In the genomic region with DNA sequence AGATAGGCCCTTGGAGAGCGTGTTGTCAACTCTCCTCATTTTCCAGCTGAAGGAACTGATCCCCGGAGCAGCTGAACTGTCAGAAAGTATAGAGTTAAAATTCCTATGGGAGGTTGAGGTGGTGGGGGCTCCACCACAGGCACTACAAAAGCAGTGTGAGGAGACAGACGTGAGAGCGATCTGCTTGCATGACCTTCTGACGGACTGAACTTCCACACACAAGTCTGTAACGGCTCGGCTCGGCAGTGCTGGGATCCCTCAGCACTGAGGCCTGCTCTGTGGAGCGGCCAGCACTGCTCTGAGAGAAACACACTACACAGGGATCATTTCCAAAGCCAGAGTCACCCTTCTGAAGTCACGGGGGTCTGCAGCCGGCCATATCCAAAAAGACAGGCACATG, we compare ENCODE assay signal across 13 mouse cellular contexts.
DNase-seq lines count a peak whose midpoint lies in the region; ATAC-seq lines count a peak whose summit lies in the region.
"Had no signal": no experiment of that assay in that cellular context is flagged by ENCODE, and none has a peak within 500 bp of the region (broad histone marks: within the 10 kb centered on the region; RNA-seq: fewer than 3 reads in every experiment).

No protein-coding gene starts in this region.

- H3K27ac ChIP-seq in heart, embryonic 11.5 days (ENCODE audit: low read depth, low read length), result peak overlapping the region; percentile 86
- no peak overlapping the region for H3K27ac ChIP-seq in neural tube, embryonic 14.5 days (ENCODE audit: low read depth, low read length)
- H3K27ac ChIP-seq in hindbrain, embryonic 13.5 days, result peak overlapping the region; percentile 55
- H3K27ac ChIP-seq: limb, embryonic 15.5 days had no signal

- intact Hi-C loops in heart, postnatal 36 days (cut with DNase I), result loop anchor here (5.0 kb wide), 2 partner anchors 38 to 88 kb away; no protein-coding TSS in a partner anchor

- WGBS in heart, embryonic 11.5 days (ENCODE audit: insufficient replicate concordance), result 35% methylated on average over 11 of the region's 11 CpGs
- WGBS in neural tube, embryonic 14.5 days, result 58% methylated on average over 11 of the region's 11 CpGs
- 35% methylated on average over 11 of the region's 11 CpGs for WGBS in hindbrain, embryonic 13.5 days

- no peak overlapping the region; the same call in 1 of the 2 replicates for H3K9ac ChIP-seq in heart, embryonic 11.5 days (ENCODE audit: low read depth, low read length)
- H3K9ac ChIP-seq in neural tube, embryonic 14.5 days (replicated peaks; ENCODE audit: low read depth, low read length), result no peak overlapping the region
- no peak overlapping the region for H3K9ac ChIP-seq in hindbrain, embryonic 13.5 days
- H3K9ac ChIP-seq: limb, embryonic 15.5 days had no signal

- no peaks in the 10 kb centered on the region for H3K27me3 ChIP-seq in heart, embryonic 11.5 days (ENCODE audit: control insufficient read depth, insufficient read depth, low read length)
- no peaks in the 10 kb centered on the region for H3K27me3 ChIP-seq in neural tube, embryonic 14.5 days (ENCODE audit: control insufficient read depth, insufficient read depth, low read length)
- H3K27me3 ChIP-seq in hindbrain, embryonic 13.5 days, result no peaks in the 10 kb centered on the region
- H3K27me3 ChIP-seq: limb, embryonic 15.5 days had no signal

- H3K4me3 ChIP-seq in heart, embryonic 11.5 days (ENCODE audit: low read depth, low read length), result no peak overlapping the region
- H3K4me3 ChIP-seq in neural tube, embryonic 14.5 days (ENCODE audit: low read depth, low read length), result no peak overlapping the region
- no peak overlapping the region for H3K4me3 ChIP-seq in hindbrain, embryonic 13.5 days
- H3K4me3 ChIP-seq: erythroblast, embryonic 14.5 days; limb, embryonic 15.5 days had no signal

- 0 out of 2 replicates have a peak, but pooled peaks have one; percentile 43 for ATAC-seq in heart, embryonic 11.5 days (replicated peaks; ENCODE audit: insufficient number of reproducible peaks, low FRiP score, low TSS enrichment)
- ATAC-seq in neural tube, embryonic 14.5 days (ENCODE audit: low read depth), result 0 out of 2 replicates have a peak, but pooled peaks have one; percentile 33
- no peak for ATAC-seq in hindbrain, embryonic 13.5 days (ENCODE audit: low FRiP score)
- ATAC-seq: lung, postnatal 0 days had no signal

- H3K36me3 ChIP-seq in heart, embryonic 11.5 days (ENCODE audit: control insufficient read depth, insufficient read depth, low read length), result no peaks in the 10 kb centered on the region
- no peaks in the 10 kb centered on the region for H3K36me3 ChIP-seq in neural tube, embryonic 14.5 days (ENCODE audit: control insufficient read depth, insufficient read depth, low read length)
- no peaks in the 10 kb centered on the region for H3K36me3 ChIP-seq in hindbrain, embryonic 13.5 days
- H3K36me3 ChIP-seq: limb, embryonic 15.5 days had no signal

- no peaks in the 10 kb centered on the region for H3K9me3 ChIP-seq in heart, embryonic 11.5 days (replicated peaks; ENCODE audit: control insufficient read depth, low read length)
- H3K9me3 ChIP-seq in neural tube, embryonic 14.5 days (ENCODE audit: control insufficient read depth, low read length), result no peaks in the 10 kb centered on the region
- H3K9me3 ChIP-seq in hindbrain, embryonic 13.5 days, result no peaks in the 10 kb centered on the region
- H3K9me3 ChIP-seq: limb, embryonic 15.5 days had no signal

- H3K4me1 ChIP-seq in heart, embryonic 11.5 days (ENCODE audit: control insufficient read depth, insufficient read depth, low read length), result peaks cover 70% of the 10 kb centered on the region
- 0 out of 2 replicates have a peak, but pooled peaks cover 4% of the 10 kb centered on the region for H3K4me1 ChIP-seq in neural tube, embryonic 14.5 days (ENCODE audit: control insufficient read depth, insufficient read depth, low read length)
- H3K4me1 ChIP-seq in hindbrain, embryonic 13.5 days (replicated peaks), result peaks cover 51% of the 10 kb centered on the region

- H3K4me2 ChIP-seq in heart, embryonic 11.5 days, result no peak overlapping the region
- H3K4me2 ChIP-seq in neural tube, embryonic 14.5 days (ENCODE audit: low read depth, low read length), result no peak overlapping the region
- H3K4me2 ChIP-seq in hindbrain, embryonic 13.5 days, result no peak overlapping the region
- H3K4me2 ChIP-seq: limb, embryonic 15.5 days had no signal

- no peak for DNase-seq in heart, postnatal 36 days
- no peak for DNase-seq in neural tube, embryonic 10.5 days (ENCODE audit: extremely low spot score, low spot score)
- DNase-seq in gastrocnemius, postnatal 25 days, result no peak
- no peak for DNase-seq in lung, postnatal 36 days
- no peak for DNase-seq in right cerebral cortex, postnatal 4 days
- DNase-seq: adrenal gland, adult 2 months; cerebellum, postnatal 36 days had no signal
